Mouse (Mus musculus) layer of hippocampus, adult 18-20 months (tissue): ENCODE data around the gene Ecm1. TPM values are rescaled to one million over a fixed set of nuclear protein-coding genes. Genes with fewer than 3 reads are reported as not detected.
A peak's percentile ranks its signal among the peaks of the same experiment; 100 is the strongest.

Experiments used
- DNase-seq, 2 experiments: peaks; one replicate each; pipeline ENCODE4 v3.0.0; 2022; ENCODE audit warnings: low spot score in 2 of 2
- total RNA-seq, 2 experiments: library from RNA; stranded (reverse); gene quantifications; 2 replicates each; pipeline ENCODE4 v1.2.3; 2021

Gene Ecm1
- total RNA-seq, 2 experiments from 2014 or later: 10.0 to 10.5 TPM

- DNase-seq: no peak
Measured at GRCm38 (mm10) chr3:95728906-95729305, 10.5 kb downstream of the Ecm1 start.

GRCm38 (mm10) chr3:95726696-95727358 lies 12.5 kb downstream of the Ecm1 start:
- no peak for DNase-seq

GRCm38 (mm10) chr3:95725863-95726262 lies 13.5 kb downstream of the Ecm1 start:
- no peak for DNase-seq

DNA sequence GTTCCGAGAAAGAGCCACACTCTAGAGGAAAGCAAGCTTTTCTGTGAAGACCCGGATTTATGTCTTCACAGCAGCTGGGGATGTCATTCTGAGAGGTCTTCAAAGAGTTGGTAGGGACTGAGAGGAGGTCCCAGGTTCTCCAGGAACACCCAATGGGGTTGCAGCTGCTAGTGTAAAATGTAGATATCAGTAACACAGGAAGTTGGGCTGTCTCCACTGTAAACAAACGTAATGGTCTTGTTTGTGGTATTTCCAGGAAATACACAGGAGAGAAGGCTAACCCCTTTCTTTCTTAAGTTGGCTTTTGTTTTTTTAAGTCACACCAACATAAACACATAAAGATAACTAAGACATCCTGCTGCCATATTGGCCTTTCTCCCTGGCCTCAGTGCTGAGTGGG lies 17.0 kb downstream of the Ecm1 start:
- DNase-seq: no peak

DNA sequence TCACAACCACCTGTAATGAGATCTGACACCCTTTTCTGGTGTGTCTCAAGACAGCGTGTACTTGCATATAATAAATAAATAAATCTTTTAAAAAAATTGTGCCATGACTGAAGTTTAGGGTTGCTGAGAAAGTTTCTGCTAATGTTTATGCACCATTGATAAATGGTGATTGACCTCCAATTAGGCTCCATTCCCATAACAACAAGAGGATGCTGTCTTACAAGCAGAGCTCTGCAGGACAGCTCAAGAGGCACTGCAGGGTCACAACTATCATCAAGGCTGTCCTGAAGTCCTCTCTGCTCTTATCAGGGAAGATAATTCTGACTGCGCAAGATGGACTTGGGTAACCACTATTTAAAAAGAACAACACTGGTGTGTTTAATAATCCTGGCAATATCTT lies 21.2 kb downstream of the Ecm1 start:
- DNase-seq: no peak

- no peak for DNase-seq
Measured at GRCm38 (mm10) chr3:95716075-95716474, 23.3 kb downstream of the Ecm1 start.

GRCm38 (mm10) chr3:95709967-95710366 lies 29.4 kb downstream of the Ecm1 start:
- no peak for DNase-seq

GRCm38 (mm10) chr3:95709044-95709443 lies 30.3 kb downstream of the Ecm1 start:
- DNase-seq: no peak

DNA sequence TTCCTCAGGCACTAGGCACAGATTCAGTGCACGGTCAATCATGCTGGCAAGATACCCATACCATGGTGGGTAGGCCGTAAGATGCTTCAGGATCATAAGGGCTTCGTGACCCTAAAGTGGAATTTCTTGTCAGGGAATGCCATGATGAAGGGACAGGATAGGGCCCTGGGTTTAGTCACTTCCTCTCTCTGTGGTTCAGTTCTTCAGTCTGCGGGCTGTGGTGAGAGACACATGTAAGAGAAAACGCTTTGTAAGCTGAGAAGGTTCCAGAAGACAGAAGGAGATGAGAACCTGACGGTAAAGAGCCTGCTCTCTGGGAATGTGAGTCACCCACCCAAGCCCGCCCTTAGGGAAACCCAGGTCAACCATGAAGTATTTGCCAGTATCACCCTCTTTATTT lies 31.9 kb downstream of the Ecm1 start:
- DNase-seq: no peak

- peak in 1 of 2 experiments; percentile 41 for DNase-seq
Measured at GRCm38 (mm10) chr3:95706273-95706672, 33.1 kb downstream of the Ecm1 start.

GRCm38 (mm10) chr3:95704612-95705011 lies 34.8 kb downstream of the Ecm1 start:
- no peak for DNase-seq

- no peak for DNase-seq
Measured at GRCm38 (mm10) chr3:95703276-95703675, 36.1 kb downstream of the Ecm1 start.

DNA sequence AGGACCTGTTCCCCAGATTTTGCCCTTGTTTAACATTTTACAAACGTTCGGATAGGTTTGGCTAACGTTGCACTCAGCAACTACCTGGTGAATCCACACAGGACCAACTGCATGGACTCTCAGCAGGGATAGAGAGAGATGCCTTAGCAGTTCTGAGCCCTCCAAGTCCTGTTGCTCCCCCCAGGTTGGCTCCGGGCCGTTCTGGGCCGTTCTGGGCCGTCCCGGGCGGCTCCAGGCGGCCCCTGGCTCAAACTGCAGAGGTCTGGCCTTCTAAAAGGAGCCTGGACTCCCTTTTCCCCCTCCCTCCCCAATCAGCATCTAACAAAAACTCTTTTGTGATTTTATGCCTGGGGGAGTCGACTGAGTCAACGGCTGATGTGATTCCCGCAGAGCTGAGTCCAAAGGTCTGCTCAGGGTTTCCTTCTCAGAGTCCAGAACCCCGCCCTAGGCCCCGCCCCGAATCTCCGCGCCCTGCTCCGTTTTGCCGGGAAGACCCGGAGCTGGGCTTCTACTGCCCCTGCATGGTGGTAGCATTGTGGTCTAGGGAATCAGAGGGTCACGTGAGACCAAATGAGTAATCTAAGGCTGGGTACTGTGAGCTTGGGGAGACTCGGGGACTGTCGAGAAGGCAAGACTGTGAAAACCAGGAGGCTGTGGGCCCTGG lies 37.4 kb downstream of the Ecm1 start:
- DNase-seq: peak; percentile 19 to 48

- DNase-seq: no peak
Measured at GRCm38 (mm10) chr3:95701085-95701484, 38.3 kb downstream of the Ecm1 start.

DNA sequence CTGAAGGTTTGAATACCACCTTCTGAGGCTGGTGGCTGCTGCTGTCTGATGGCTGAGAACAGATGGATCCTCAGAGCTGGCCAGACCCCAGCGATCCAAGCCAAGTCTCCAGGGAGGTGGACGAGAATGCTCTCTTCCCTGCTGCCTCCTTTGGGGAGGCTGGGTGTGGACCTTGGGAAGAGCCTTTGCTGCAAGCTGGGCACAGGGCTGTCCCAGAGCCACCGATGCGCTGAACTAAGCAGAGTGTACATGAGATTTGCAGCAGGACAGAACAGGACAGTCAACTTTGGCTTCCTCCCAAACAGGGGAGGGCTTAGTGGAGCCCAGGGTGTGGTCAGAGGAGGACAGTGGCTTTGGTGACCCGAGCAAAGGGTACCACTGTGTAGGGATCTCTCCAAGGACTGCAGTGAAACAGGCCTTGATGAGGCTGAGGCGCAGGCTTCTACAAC lies 39.1 kb downstream of the Ecm1 start:
- no peak for DNase-seq

GRCm38 (mm10) chr3:95698286-95698685 lies 41.1 kb downstream of the Ecm1 start:
- DNase-seq: no peak

DNA sequence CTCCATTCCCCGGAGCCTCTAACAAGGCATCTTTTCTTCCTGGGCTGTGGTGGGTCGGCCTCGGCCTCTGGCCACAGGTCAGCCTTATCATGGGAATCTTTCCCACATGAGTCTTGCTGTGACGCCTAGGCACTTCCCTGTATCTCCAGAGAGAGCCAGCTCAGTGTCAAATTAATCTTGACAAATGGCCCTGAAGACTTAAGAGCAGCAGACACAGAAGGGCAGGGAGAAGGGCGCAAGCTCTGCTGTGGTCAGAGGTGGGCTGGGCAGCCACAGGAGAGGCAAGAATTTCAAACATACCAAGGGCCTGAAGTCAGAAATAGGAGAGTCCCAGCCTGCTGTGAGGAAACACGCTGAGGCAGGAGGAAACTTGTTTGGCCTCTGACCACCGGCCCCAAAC lies 43.0 kb downstream of the Ecm1 start:
- DNase-seq: no peak

DNA sequence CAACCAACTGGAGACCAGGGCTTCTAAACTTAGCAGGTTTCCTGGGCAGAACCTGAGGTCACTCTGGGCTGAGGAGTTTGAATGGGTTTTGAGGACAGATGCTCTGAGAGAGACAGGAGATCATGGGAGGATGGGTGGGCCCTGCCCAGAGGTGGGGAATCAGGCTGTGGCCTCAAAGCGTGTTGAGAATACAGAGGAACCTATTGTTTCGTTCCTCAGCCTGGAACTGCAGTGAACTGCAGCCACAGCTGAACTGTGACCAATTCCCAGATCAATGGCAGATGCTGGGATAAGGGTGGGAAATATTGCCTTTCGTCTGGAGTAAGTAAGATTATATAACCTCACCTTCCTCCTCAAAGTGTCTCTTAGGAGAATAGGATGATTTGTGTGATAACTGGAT lies 43.6 kb downstream of the Ecm1 start:
- no peak for DNase-seq

DNA sequence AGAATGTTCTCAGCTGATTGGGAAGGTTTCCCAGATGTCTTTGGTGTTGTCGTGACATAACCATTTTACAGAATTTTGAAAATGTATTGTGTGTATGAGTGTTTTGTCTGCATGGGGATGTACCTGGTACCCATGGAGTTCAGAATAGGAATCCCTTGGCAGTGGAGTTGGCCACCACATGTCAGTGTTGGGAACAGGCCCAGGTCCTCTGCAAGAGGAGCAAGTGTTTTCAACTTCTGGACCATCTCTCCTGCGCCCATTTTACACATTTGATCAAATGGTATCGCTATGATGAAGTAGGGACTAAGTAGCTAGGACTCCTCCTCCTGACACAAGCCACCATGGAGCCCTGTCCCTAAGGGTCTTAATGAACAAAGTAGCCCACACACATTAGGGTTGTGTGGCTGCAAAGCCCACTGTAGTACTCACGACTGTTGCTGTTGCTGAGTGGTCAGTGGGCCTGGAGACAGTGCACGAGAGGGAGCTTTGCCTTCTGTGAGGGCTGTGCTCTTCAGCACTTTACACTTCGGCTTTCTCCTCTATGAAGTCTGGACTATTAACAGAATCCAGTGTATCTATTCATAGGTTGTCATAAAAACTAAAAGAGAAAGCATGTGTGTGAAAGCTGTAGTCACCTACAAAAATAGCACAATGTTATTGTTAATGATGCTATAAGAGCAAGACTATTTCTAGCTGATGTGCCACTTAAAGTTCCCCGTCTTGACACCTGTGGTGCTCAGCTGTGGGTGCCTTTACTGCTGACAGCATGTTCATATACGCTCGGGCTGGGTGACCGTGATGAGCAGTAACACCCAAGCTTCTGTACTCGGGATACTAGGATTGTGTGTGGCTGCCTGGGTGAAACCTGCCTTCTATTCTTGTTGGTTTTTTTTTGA lies 44.3 kb downstream of the Ecm1 start:
- no peak for DNase-seq

GRCm38 (mm10) chr3:95693821-95694807 lies 45.3 kb downstream of the Ecm1 start:
- no peak for DNase-seq

DNA sequence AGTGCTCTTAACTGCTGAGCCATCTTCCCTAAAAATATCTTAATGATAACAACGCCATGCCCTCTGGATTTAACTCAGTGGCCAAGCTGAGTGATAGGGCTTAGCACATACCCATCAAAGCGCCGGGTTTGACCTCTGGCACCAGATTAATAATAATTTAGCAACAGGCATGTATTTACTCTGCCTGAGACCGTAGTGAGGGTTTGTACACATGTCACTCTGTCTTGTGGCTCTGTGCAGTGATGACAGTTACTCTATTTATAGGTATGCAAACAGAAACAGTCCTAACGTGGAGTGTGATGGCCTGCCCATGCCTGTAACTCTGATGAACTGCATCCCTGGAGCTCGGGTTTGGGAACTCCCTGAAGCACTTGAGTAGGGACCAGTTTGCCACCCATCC lies 46.7 kb downstream of the Ecm1 start:
- no peak for DNase-seq
